Mouse (Mus musculus): ENCODE measurements at regions not wholly inside any gene's neighbourhood (a gene's known extent, or its start where the extent isn't known, plus 50 kb on each side); places are given as distances from the start of the nearest gene placed in this dataset.

DNA sequence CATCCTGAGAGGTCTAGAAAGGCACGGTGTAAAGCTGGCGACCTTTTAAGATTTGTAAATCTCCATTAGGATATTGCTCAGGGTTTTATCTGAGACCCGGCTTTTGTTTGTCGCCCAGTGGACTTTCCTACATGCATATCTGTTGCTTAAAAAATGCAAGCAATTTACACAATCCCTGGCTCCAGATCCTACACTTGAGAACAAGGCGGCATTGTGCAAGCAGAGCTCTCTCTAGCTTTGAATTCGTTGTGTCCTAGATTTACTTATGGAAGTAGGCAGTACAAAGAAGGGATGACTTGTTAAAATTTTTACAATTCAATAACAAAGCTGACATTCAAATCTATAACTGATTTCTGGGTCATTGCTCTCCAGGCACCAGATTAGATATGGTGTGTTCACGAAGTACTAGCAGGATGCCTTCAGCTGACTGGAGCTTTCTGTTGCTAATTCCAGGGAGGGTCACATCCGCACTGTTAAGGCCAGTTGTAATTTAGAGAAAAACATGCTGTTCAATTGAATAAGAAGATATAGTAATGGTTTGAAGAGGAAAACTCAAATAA lies 62.2 kb upstream of the Teddm2 start:
- DNase-seq (ENCODE audit: low spot score in 2 of 2), result no peak

DNA sequence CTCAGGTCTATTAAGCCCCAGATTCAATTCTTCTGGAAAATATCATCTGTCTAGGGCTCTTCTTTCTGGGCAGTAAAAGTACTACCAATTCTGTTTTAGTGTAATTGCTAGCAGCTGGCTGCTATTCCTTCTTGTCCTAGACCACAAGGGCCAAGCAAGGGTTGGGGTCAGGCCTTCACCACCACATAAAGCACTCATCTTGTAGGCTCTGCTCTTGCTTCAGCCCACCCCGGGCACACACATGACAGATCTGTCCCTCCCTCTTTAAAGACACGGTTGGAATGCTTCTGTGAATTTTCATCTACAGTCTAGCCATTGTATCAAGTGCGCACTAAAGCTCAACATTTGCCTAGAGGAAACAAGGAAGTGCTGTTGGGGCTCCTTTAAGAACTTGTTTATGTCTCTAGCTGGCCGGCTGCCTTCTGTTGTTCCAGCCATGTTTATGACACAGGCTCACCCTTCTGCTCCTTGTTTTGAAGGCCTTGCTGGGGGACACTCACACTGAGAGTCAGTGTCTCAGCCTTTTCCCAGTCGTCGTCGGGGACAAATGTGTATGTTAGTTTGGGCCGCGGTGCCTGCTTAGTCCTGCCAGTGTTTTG lies 63.8 kb upstream of the Teddm2 start:
- no peak for DNase-seq (ENCODE audit: low spot score in 2 of 2)

DNA sequence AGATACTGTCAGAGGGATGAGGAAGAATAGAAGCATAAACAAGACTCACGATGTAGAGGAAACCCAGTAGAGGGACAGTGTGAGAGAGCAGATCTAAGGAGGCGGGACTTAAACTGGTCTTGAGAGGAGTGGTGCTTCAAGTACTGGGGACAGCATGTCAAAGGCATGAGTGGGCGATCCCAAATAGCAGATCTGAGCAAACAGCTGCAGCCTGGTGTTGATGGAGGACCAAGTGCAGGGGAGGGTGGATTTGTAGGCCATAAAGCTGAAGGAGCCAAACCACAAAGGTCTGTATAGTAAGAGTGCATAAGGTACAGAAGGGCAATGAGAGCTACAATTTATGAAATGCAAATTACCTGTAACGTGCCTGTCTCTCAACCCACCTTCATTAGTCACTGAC lies 69.4 kb upstream of the Teddm2 start:
- DNase-seq (ENCODE audit: low spot score in 2 of 2), result no peak

DNA sequence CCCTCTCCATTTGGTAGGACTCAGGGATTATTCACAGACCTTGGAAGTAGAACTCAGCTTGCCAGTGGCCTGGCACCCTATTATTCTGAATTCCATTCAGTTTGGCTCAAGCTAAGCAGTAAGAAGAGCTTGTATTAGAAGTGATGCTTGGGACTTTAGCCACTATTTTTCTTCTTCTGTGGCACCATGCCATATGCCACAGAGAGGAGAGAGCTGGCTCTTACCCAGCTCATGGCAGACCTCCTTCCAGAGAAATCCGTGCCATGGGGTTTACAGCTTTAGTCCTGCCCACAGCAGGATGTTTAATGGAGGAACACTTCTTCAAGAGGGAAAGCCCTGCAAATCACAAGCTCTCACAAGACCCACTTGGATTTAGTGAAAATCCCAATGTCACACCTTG lies 74.3 kb upstream of the Teddm2 start:
- DNase-seq (ENCODE audit: low spot score in 2 of 2), result peak in 1 of 2 experiments; percentile 60

DNA sequence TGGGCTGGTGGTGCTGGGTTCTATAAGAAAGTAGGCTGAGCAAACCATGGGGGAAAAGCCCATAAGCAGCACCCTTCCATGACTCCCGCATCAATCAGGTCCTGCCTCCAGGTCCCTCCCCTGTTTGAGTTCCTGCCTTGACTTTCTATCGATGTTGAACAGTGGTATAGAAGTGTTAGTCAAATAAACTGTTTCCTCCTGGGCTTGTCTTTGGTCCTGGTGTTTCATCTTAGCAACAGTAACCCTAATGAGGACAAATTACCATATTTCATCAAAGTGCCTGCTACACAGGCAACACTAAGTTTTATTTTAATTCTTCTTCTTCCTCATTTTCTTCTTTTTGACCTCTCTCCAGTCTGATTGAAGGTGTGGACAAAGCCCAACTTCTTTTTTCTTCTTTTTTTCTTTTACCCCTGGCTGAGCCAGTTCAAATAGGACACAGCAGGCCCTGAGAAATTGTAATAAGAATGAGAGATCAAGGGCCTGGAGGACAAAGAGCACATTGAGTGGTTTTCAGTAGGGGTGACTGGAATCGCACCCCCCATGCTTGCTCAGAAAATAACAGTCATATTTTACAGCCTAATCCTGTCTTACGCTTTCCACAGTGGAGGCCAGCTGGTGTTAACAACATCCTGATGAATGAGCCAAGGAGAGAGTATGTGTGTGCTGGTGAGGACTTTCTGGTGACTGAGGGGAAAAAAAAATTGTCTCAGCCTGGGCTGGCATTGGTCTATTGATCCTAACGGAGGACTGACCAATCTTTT lies 78.1 kb upstream of the Teddm2 start:
- peak in 1 of 2 experiments; percentile 75 for DNase-seq (ENCODE audit: low spot score in 2 of 2)

DNA sequence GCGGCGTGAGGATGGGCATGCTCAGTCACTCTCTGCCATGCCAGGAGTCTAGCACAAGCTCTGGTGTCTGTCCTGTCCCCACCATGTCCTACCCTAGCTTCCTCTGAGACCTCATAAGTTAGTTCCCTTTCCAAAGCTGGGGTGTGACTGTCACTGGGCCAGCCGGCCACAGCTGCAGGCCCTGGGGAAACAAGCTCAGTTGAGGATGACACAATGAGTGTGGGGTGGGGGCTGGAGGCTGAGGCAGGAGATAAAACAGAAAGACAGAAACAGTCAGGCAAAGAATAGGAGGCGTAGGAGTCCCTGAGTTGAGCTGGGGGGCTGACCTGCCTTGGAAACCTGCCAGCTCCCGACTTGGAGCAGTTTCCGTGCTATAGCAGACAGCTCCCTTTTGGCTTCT lies 80.9 kb upstream of the Teddm2 start:
- DNase-seq (ENCODE audit: low spot score in 2 of 2), result no peak

- DNase-seq (ENCODE audit: low spot score in 2 of 2), result no peak
Measured at GRCm38 (mm10) chr1:153985595-153985994, 85.6 kb upstream of the Teddm2 start.

GRCm38 (mm10) chr1:153986632-153987031 lies 86.6 kb upstream of the Teddm2 start:
- no peak for DNase-seq (ENCODE audit: low spot score in 2 of 2)

DNA sequence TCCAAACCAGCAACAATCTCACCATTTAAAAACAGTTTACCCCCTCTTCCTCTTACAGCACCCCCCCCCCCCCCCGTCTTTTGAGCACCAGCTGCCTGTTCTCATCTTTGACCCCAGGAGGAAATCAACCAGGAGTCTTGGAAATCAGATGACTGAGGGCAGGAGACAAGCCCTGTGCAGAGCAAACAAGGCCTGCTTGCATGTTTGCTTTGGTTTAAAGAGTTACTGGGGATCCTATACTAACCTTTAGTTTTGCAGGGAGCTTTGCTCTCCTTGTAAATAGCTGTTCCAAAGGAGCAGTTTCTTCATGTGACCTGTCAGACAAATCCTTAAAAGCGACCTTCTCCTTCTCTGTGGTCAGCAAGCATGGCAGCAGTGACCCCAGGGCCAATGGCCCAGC lies 88.3 kb upstream of the Teddm2 start:
- no peak for DNase-seq (ENCODE audit: low spot score in 2 of 2)

DNA sequence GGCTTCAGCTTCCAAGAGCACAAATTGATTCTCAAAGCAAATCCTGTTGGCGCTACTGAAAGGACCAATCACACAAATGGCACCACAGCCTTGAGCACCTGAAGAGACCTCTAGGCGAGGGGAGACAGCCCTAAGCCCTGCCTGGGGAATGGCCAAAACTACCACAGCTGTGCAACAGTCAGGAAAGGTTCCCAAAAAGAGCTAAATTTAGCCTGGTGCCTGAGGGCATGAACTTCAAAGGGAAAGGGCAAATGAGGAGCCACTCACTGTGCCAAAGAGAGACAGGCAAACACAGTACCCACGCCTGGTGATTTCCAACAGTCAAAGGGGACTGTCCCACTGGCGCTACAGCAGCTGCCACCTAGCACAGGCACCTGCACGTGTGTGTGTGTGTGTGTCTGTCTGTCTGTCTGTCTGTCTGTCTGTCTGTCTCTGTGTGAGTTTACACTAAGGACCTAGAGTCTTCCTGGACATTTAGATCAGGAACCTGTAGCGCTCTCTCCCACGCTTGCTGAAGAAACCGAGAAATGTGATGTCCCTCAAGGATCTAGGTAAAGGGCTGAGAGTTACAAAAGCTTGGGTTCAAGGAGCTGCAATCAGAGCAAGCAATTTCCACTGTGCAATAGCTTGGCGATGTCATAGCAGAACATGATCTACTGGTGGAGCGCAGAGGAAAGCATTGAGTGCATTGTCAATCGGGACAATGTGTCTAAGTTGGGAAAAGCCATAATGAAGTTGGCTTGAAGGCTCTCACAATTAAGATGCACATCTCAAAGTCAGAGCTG lies 90.8 kb upstream of the Teddm2 start:
- DNase-seq (ENCODE audit: low spot score in 2 of 2), result no peak

- no peak for DNase-seq (ENCODE audit: low spot score in 2 of 2)
Measured at GRCm38 (mm10) chr1:153992466-153992865, 92.4 kb upstream of the Teddm2 start.

- DNase-seq (ENCODE audit: low spot score in 2 of 2), result no peak
Measured at GRCm38 (mm10) chr1:153994871-153995270, 94.8 kb upstream of the Teddm2 start.

DNA sequence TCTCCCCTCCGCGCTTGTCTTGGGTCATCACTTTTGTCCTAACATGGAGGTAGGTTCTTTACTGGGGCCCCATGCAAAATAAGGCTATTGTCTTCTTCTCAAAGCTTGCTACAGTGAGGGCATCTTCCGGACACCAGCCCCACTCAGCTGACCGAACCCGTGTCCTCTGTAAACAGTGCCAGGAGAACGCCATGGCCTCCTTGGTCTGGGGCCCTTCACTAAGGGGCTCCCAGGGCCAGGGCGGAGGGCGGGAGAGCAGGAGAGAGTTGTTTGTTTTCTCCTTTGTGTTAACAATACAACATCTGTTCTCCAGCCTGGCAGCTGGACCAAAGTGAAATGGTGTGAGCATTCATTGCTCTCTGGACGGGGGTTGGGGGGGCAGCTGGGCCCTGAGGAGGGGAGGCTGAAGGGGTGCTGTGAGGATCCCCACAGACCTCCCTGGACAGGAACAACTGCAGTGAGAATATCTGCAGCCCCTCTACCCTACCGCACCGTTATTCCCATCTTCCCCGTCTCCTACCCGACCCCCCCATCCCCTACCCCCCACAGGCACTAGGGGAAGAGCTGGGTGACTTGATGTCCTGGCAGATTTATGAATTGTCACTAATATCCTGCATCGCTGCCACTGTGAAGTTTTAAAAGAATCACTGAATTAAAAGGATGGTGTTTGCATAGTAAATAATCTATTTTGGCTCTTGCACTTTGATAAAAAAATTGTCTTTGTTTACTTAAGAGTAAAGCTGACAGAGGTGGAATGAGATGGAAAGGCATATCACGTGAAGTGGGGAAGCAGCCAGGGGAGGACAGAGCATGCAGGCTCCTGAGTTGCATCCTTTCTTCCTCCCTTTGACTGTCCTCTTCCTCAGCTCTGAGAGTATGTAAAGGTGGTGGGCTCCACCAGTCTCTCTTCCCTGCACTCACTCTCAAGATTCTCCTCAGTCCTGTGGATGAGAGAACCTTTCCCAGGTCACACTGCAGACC lies 97.5 kb upstream of the Teddm2 start:
- DNase-seq (ENCODE audit: low spot score in 2 of 2), result no peak

DNA sequence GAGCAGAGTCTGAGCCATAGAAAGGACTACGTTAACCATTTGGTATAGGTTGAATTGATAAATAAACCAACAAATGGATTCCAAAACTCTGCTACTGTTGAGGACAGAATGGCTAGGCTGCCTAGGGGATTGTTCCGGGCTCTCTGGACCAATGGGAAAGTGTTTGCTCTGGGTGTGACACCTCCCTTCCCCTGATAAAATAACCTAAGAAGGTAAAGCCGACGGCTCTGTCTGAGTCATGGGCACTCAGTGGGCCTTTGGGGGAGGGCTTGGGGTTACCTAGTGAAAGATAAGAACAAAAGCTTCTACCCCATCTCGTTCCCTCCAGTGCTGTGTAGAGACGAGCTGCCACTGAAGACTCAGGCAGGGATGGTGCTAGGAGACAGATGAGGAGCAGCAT lies 99.7 kb upstream of the Teddm2 start:
- no peak for DNase-seq (ENCODE audit: low spot score in 2 of 2)

GRCm38 (mm10) chr1:154003669-154004068 lies 103.6 kb upstream of the Teddm2 start:
- DNase-seq (ENCODE audit: low spot score in 2 of 2), result no peak

GRCm38 (mm10) chr1:154004647-154005046 lies 104.6 kb upstream of the Teddm2 start:
- DNase-seq (ENCODE audit: low spot score in 2 of 2), result no peak

DNA sequence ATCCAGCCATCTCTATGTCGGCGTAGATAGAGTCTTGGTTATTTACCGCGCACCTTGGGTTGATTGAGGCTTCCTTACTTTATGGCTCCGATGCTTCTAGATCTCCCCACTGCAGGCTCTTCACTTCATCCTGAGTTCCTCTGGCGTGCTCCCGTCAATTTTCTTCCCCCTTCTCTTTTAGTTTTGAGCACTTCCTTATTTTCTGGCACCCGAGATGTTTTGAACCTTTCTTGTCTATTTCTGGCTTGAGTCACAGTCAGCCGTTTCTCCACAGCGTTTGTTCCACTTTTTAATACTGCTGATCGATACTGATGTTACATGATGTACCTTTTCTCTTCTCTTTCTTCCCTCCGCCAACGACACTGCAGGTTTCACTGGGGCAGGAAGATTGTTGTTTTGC lies 106.0 kb upstream of the Teddm2 start:
- DNase-seq (ENCODE audit: low spot score in 2 of 2), result no peak

GRCm38 (mm10) chr1:154007440-154007839 lies 107.4 kb upstream of the Teddm2 start:
- no peak for DNase-seq (ENCODE audit: low spot score in 2 of 2)

- peak in 1 of 2 experiments; percentile 7 for DNase-seq (ENCODE audit: low spot score in 2 of 2)
Measured at GRCm38 (mm10) chr1:154008593-154009310, 108.7 kb upstream of the Teddm2 start.

DNA sequence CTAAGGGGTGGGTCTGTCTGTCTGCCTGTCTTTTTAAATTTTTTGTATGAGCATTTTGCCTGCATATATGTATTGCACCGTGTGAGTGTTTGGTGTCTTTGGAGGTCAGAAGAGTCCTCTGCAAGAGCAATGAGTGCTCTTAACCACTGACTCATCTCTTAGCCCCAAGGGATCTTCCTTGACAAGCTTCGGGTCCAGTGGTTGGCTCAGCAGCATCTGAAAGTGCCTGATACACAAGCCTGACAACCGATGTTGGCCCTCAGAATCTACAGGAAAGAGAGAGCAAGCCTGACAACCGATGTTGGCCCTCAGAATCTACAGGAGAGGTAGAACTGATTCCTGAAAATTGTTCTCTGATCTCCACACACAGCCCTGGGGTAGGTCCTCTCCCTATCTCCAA lies 110.7 kb upstream of the Teddm2 start:
- DNase-seq (ENCODE audit: low spot score in 2 of 2), result no peak

Data from layer of hippocampus, postnatal 14 days (tissue).